Mouse (Mus musculus) mouse embryonic stem cell (cell line): ENCODE results near the gene Gls2.
"Not testable (repeated sequence)": the region's sequence is repeated elsewhere in the genome, so short reads cannot be mapped to it uniquely, and the experiment has no call there.

ENCODE experiments used
- in situ Hi-C, 2 experiments: fragments of 300-500 bp; cut with MboI; formaldehyde crosslinking; loops; 1 replicate in 1 of 2; 3 replicates in 1 of 2; pipeline ENCODE4 v1.14.3; 2019 to 2020; ENCODE audit warnings: low sequenced_read_pairs in 2 of 2, low pct_unique_long_range_greater_than_20kb in 1 of 2, mixed read lengths in 1 of 2; ENCODE audit not compliant: unreplicated experiment in 1 of 2

Gene Gls2

DNA sequence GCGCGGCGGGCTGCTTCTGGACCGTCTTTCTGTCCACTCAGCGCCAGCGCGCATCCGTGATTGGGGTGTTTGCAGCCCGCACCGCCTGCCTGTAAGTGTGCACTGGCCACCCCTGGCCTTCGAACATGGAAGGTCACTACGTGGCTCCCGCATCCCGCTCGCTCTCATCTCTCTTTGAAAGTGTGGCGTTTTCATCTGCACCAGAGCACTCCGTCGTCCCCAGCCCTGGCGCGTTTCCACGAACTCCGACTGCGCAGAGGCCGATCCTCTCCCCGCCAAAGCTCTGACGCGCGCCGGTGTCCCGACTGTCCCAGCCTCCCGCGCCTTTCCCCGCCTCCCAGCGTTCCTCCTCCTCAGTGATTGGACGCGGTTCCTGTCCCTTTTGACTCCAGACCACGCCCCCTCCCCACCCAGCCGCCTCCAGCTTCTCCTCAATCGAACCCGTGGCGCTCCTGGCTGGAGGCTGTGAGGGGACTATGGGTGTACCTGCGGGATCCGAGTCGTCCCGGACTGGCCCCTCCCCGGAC lies at the start of gene Gls2:
Gene Gls2 (plus strand): TSS at position 434 of the 527 bp plus-strand sequence.
- in situ Hi-C loops, result loop anchor here (10.0 to 25.0 kb wide), 2 partner anchors 99 to 457 kb away; partner anchors contain the start of genes Baz2a (in 1 of the 2) and Zbtb39 (in 1 of the 2)

DNA sequence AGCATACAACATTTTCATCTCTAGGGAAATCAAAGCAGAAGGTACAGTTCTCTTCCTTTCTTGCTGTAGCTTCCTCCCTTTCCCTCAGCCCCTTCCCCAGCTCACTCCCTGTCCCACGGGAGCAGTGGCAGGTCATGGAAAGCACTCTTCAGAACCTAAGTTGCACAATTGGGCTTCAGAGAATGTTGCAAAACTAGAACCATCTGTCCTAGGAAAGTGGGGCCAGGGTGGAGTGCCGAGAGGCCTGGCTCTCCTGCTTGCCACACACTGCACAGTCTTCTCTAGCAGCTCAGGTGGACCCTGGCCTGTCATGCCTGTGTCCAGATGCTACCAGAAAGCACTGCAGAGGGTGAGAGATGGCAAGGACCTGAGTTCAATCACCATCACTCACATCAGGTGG lies 49.3 kb upstream of the Gls2 start:
- in situ Hi-C loops, result loop anchor here (5.0 kb wide), 2 partner anchors 37 to 42 kb away; partner anchors contain the start of gene Rbms2 (in 1 of the 2)

DNA sequence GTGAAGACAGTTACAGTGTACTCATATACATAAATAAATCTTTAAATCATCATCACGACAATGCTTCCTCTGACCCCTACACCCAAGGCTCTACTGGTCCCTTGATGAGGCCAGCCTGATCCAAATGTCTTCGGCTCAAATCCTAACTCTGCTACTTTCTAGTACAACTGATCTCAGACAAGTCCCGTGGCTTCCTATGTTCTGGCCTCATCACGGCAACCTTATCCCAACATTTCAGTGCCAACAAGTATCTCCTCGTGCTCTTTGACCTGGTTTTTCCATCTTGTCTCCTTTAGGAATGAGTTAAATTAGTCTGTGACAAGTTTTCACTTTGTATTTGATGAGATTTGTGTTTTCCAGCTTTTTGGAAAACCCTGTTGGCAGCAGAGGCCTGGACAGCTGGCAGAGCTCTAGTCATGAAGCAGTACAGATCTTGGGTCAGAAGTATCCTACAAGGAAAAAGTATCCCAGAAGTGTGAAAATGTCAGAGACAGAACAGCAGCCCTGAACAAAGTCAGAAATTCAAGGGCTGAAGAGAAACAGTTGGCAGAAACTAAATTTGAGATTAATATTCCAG lies 45.4 kb upstream of the Gls2 start:
- in situ Hi-C loops, result no loop called here

- in situ Hi-C loops, result no loop called here
These were observed 44.7 kb upstream of the Gls2 start for GRCm38 (mm10) chr10:128149592-128149991.

DNA sequence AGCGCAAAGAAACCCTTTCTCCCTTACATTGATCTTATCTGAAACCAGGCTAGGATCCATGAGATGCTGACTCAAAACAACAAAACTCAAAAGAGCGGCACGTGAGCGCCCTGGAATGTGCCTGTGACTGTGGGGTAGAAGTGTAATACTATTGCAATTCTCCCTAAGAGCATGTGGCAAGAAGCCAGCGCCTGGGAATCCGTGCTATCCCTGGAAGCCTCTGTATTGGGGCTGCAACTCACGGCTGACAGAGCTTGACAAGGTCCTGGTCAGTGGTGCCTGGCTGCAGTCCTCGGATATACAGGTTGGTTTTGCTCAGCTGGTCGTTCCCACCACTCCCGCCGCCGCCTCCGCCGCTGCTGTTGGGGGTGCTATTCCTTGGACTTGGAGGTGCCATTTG lies 43.3 kb upstream of the Gls2 start:
- in situ Hi-C loops, result no loop called here

- in situ Hi-C loops, result no loop called here
These were observed 40.3 kb upstream of the Gls2 start for GRCm38 (mm10) chr10:128153978-128154377.

DNA sequence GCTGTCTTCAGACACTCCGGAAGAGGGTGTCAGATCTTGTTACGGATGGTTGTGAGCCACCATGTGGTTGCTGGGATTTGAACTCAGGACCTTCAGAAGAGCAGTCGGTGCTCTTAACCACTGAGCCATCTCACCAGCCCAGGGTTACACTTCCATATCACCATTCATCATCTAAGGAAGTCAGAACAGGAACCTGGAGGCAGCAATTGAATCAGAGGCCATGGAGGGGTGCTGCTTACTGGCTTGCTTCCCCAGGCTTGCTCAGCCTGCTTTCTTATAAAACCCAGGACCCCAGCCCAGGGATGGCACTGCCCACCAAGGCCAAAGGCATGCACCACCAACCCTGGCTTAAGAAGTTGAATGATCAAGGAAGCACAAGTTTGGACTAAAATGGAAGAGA lies 28.5 kb upstream of the Gls2 start:
- in situ Hi-C loops, result not testable (repeated sequence)

DNA sequence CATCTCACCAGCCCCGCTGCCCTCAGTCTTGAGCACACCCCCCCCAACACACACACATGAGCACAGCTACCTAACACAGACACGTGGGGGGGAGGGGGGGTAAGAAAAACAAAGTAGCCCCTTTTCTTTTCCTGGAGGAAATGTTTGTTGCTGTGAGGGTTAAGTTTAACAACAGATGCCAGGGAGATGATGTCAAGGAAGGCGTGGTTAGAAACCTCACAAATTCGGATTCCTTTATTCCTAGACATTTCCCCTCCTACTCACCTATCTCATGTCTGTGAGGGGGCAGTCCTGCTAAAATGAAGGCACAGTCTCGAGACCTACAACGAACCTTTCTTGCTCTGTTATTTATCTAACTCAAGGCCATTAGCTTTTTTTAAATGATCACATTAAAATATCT lies 27.2 kb upstream of the Gls2 start:
- in situ Hi-C loops, result no loop called here

GRCm38 (mm10) chr10:128171348-128171747 lies 22.9 kb upstream of the Gls2 start:
- in situ Hi-C loops, result not testable (repeated sequence)

DNA sequence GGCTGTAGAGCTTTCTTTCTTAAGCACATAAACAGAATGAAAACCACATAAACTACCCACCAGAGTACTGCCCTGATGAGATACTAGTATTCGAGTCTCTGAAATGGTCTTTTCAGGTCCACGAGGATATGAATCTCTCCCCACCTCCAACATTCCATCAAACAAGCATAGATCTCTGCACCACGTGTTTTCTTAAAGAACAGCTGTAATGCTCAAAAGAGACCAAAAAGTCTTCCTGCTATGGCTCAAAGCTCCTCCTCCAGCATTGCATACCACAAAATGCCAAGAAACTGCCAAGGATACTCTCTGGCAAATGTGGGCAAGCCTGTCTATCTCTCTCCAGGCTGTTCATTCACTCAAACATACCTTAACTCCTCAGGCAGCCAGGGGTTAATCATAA lies 19.0 kb upstream of the Gls2 start:
- in situ Hi-C loops, result loop anchor here in 1 of 2 experiments (25.0 kb wide), 1 partner anchor 438 kb away; the partner anchor contains the start of gene Zbtb39

- in situ Hi-C loops, result loop anchor here in 1 of 2 experiments (25.0 kb wide), 1 partner anchor 439 kb away; the partner anchor contains the start of gene Zbtb39
These were observed 18.1 kb upstream of the Gls2 start for GRCm38 (mm10) chr10:128175996-128176755.

DNA sequence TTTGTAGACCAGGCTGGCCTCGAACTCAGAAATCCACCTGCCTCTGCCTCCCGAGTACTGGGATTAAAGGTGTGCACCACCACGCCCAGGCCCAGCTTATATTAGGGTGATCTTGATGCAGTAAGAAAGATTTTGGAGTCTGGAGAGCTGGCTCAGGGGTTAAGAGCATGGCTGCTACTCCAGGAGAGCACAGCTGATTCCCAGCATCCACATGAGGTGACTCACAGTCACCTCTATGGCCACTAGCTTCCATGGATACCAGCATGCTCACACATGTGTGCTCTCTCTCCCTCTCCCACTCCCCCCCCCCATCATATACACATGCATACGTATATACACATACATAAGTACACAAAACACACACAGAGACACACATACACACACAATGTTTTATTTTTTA lies 16.9 kb upstream of the Gls2 start:
- in situ Hi-C loops, result loop anchor here in 1 of 2 experiments (25.0 kb wide), 1 partner anchor 440 kb away; the partner anchor contains the start of gene Zbtb39

GRCm38 (mm10) chr10:128179989-128180388 lies 14.3 kb upstream of the Gls2 start, which contains the start of gene Rbms2:
Gene Rbms2 (minus strand): TSS chr10:128180297.
- in situ Hi-C loops, result loop anchor here in 1 of 2 experiments (5.0 to 25.0 kb wide), 2 partner anchors 38 to 443 kb away; partner anchors contain the start of gene Zbtb39

- in situ Hi-C loops, result loop anchor here in 1 of 2 experiments (5.0 to 25.0 kb wide), 2 partner anchors 42 to 447 kb away; partner anchors contain the start of gene Zbtb39
These were observed 10.0 kb upstream of the Gls2 start for GRCm38 (mm10) chr10:128184296-128184695.

- in situ Hi-C loops, result loop anchor here (5.0 to 25.0 kb wide), 3 partner anchors 43 to 448 kb away; partner anchors contain the start of gene Zbtb39 (in 1 of the 2)
These were observed 8.8 kb upstream of the Gls2 start for GRCm38 (mm10) chr10:128185277-128185940.

DNA sequence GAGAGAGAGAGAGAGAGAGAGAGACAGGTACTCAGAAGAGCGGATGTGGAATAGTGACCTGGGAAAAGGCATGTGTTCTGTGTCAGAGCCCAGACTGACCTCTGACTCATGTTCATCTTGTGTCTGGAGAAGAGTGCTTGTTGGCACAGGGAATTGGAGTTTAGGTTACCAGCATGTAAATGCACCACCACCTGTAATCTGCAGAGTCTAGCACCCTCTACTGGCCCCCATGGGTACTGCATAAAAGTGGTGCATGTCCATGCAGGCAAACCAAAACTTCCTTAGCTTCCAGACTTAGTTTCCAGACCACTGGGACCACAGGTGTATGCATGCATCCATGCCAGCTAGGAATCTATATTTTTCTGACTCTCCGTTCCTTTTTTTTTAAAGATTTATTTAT lies 8.3 kb upstream of the Gls2 start:
- in situ Hi-C loops, result loop anchor here (5.0 to 25.0 kb wide), 3 partner anchors 44 to 449 kb away; partner anchors contain the start of gene Zbtb39 (in 1 of the 2)

DNA sequence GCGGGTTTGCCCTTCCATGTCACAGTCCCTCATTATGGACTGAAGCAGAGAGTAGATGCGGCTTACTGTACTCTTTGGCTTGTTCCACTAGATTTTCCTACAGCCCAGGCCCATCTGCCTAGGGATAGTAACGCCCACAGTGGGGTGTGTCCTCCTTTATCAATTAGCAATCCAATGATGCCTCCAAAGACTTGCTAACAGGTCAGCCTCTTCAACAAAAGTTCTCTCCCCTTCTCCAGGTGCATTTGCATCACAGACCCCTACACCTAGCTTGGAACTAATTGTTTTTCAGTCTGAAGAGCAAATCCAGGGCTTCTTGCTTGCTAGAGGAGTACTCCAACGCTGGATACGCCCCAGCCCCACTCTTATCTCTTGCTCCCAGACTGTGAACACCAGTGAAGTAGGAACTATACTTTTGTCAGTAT lies 7.1 kb upstream of the Gls2 start:
- in situ Hi-C loops, result loop anchor here (5.0 to 25.0 kb wide), 3 partner anchors 45 to 450 kb away; partner anchors contain the start of gene Zbtb39 (in 1 of the 2)

DNA sequence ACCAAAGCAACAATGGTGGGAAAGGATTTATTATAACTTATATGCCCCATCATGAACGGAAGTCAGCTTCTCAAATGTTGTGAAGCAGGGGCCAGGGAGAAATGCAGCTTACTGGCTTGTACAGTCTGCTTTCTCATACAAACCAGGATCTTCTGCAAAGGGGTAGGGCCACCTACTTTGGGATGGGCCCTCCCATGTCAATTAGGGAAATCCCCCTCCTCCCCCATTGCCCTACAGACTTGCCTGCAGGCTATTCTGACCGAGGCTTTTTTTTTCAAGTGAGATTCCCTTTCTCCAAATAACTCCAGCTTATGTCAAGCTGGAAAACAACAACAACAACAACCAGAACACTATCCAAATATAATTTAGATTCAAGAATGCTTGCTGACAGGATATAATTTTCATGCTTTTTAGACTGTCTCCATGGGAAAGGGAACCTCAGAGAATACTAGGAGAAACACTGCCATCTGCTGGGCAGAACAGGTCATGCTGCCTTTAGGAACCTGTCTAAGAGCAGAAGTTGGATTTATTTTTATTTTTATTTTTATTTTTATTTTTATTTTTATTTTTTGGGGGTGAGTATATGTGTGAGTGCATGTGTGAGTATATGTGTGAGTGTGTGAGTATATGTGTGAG lies 5.9 kb upstream of the Gls2 start:
- in situ Hi-C loops, result loop anchor here (5.0 to 25.0 kb wide), 3 partner anchors 46 to 451 kb away; partner anchors contain the start of gene Zbtb39 (in 1 of the 2)
